Comparison of ENCODE assay signal across 22 mouse cellular contexts in the genomic region with DNA sequence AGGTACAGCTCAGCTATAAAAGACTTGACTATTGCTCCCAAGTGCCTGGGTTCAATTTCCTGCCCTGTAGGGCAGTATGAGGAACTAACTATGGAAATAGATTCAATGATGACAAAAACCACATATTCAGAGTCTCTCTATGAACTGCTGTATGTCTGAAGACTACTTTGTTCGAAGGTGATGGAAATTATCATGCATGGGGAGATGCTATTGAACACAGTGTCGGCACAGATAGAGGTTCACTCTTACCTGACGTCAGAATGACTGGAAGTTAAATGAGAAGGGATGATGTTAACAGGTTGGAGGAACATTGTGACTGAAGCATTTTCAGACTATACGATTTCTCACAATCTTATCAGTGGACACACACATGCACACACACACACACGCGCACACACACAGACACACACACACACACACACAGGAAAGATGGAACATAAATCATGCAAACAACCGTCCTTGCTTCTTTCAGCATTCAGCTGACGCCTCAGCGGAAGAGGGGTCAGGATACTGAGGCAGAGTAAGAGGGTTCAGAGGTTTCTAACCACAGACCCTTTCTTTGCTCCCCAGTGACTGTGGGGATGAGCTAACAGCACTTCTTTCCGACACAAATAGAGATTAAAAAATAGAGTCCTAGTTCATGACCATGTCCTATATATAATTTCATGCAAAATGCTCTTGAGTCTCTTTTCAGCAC.
A peak's percentile ranks its signal among the peaks of the same experiment; 100 is the strongest.
DNase-seq lines count a peak whose midpoint lies in the region; ATAC-seq lines count a peak whose summit lies in the region.
"Had no signal": no experiment of that assay in that cellular context is flagged by ENCODE, and none has a peak within 500 bp of the region (broad histone marks: within the 10 kb centered on the region; RNA-seq: fewer than 3 reads in every experiment).

No protein-coding gene starts in this region.

- H3K27me3 ChIP-seq in intestine, embryonic 16.5 days (replicated peaks; ENCODE audit: control insufficient read depth, insufficient read depth, low read length), result no peaks in the 10 kb centered on the region
- H3K27me3 ChIP-seq: forebrain, embryonic 13.5 days; heart, embryonic 15.5 days; limb, embryonic 12.5 days; liver, embryonic 13.5 days; lung, embryonic 15.5 days; midbrain, embryonic 13.5 days; neural tube, embryonic 15.5 days had no signal

- no peak overlapping the region for H3K4me2 ChIP-seq in intestine, embryonic 16.5 days (ENCODE audit: low read depth, low read length)
- H3K4me2 ChIP-seq: forebrain, embryonic 13.5 days; heart, embryonic 15.5 days; limb, embryonic 12.5 days; liver, embryonic 13.5 days; lung, embryonic 15.5 days; midbrain, embryonic 13.5 days; neural tube, embryonic 15.5 days had no signal

- 81% methylated on average over 10 of the region's 10 CpGs for WGBS in intestine, embryonic 16.5 days

- H3K4me3 ChIP-seq in intestine, embryonic 16.5 days (ENCODE audit: low read length), result no peak overlapping the region
- H3K4me3 ChIP-seq: embryonic facial prominence, embryonic 10.5 days; forebrain, embryonic 13.5 days; heart, embryonic 15.5 days; limb, embryonic 12.5 days; liver, embryonic 13.5 days; lung, embryonic 15.5 days; midbrain, embryonic 13.5 days; myocyte; neural tube, embryonic 15.5 days had no signal

- peak; percentile 70 for ATAC-seq in CD4-positive, CD25-positive, alpha-beta regulatory T cell, adult 4 months
- peak; percentile 70 for ATAC-seq in activated CD4-positive, CD25-positive, alpha-beta regulatory T cell, adult 4 months
- ATAC-seq in megakaryocyte, adult 5-6 weeks (ENCODE audit: poor library complexity, severe bottlenecking), result peak; percentile 58
- ATAC-seq in intestine, embryonic 16.5 days, result no peak
- ATAC-seq: forebrain, embryonic 13.5 days; midbrain, embryonic 13.5 days had no signal

- H3K9ac ChIP-seq in intestine, embryonic 16.5 days (ENCODE audit: low read depth, low read length), result no peak overlapping the region
- H3K9ac ChIP-seq: forebrain, embryonic 13.5 days; heart, embryonic 15.5 days; limb, embryonic 12.5 days; liver, embryonic 13.5 days; lung, embryonic 15.5 days; midbrain, embryonic 13.5 days; neural tube, embryonic 15.5 days had no signal

- H3K36me3 ChIP-seq in intestine, embryonic 16.5 days (ENCODE audit: control insufficient read depth, insufficient read depth, low read length), result no peaks in the 10 kb centered on the region
- H3K36me3 ChIP-seq: embryonic facial prominence, embryonic 10.5 days; heart, embryonic 15.5 days; limb, embryonic 12.5 days; liver, embryonic 13.5 days; lung, embryonic 15.5 days; midbrain, embryonic 13.5 days; neural tube, embryonic 15.5 days had no signal

- DNase-seq in thymus, postnatal 14 days, result peak; percentile 4
- DNase-seq in kidney, postnatal 36 days, result no peak
- DNase-seq in retina, postnatal 1 day, result no peak
- DNase-seq: cerebellum, adult 2 months; gastrocnemius, postnatal 14 days; heart, postnatal 4 days; kidney, postnatal 4 days; liver, embryonic 13.5 days; right cerebral cortex, postnatal 4 days had no signal

- H3K4me1 ChIP-seq in intestine, embryonic 16.5 days (ENCODE audit: control insufficient read depth, insufficient read depth, low read length), result no peaks in the 10 kb centered on the region
- H3K4me1 ChIP-seq: embryonic facial prominence, embryonic 10.5 days; forebrain, embryonic 13.5 days; heart, embryonic 15.5 days; limb, embryonic 12.5 days; liver, embryonic 13.5 days; lung, embryonic 15.5 days; midbrain, embryonic 13.5 days; neural tube, embryonic 15.5 days had no signal

- no peaks in the 10 kb centered on the region for H3K9me3 ChIP-seq in intestine, embryonic 16.5 days (ENCODE audit: control insufficient read depth, low read length)
- H3K9me3 ChIP-seq: embryonic facial prominence, embryonic 10.5 days; forebrain, embryonic 13.5 days; heart, embryonic 15.5 days; limb, embryonic 12.5 days; liver, embryonic 13.5 days; lung, embryonic 15.5 days; midbrain, embryonic 13.5 days; neural tube, embryonic 15.5 days had no signal

- no peak overlapping the region for H3K27ac ChIP-seq in intestine, embryonic 16.5 days (ENCODE audit: low read length)
- H3K27ac ChIP-seq: embryonic facial prominence, embryonic 10.5 days; forebrain, embryonic 13.5 days; heart, embryonic 15.5 days; limb, embryonic 12.5 days; liver, embryonic 13.5 days; lung, embryonic 15.5 days; macrophage; midbrain, embryonic 13.5 days; neural tube, embryonic 15.5 days had no signal
